Mouse (Mus musculus): ENCODE data around the gene Lrriq1. TPM values are rescaled to one million over a fixed set of nuclear protein-coding genes. Genes with fewer than 3 reads are reported as not detected.
A peak's percentile ranks its signal among the peaks of the same experiment; 100 is the strongest.

Lrriq1 gene
- total RNA-seq (2021) (not detected), polyA plus RNA-seq (2012; rRNA removed) (0.12 TPM in 1 of 2 replicates, not detected in the other)
- long read RNA-seq, result 0 reads

DNA sequence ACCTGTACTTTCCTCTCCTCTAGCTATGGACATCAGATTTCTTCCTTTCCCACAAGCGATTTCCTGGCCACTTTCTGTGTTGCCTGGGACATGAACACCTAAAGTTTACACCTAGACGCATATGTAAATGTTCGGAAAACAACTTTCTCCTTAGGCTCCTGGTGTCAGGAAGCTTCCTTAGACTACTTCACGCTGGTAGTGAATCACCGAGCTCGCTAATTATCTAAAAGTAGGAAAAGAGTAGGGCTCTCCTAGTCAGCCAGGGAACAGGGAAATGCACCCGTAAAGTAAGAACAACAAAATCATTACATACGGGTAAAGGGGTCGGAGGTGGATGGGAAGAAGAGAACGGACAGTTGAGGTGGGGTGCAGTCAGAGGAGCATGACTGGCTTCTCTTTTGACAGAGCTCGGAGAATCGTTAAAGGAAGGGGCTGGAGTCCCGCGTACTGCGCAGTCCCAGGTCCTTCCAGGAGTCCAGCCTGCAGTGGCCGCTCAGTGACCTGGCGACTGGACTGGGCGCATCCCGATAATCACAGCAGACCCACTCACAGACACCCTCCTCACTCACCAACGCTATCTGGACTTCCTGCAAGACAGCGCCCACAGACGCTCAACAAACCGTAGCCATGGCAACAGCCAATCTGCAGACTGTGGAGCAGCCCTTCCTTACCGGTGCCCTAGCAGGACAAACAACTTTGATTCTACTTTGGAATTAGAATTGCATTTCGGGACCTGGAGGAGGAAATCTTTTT, at the start of gene Lrriq1:
TSS of gene Lrriq1 (minus strand) at position 616 of the 753 bp plus-strand sequence.
- no peaks in the 10 kb centered on the region for H3K27me3 ChIP-seq (ENCODE audit: control insufficient read depth, insufficient read depth, low read length)
- no peaks in the 10 kb centered on the region for H3K79me2 ChIP-seq (replicated peaks; ENCODE audit: control insufficient read depth, insufficient read depth, low read length)
- H3K4me3 ChIP-seq, result peak within 1 kb of the TSS; percentile 22; the same call in 1 of the 2 replicates
- no peaks in the 10 kb centered on the region for H3K4me1 ChIP-seq (ENCODE audit: control insufficient read depth, insufficient read depth, low read length)
- DNase-seq, result peak in 1 of 2 experiments; percentile 4
- no peak within 1 kb of the TSS for H3K27ac ChIP-seq
- no peaks in the 10 kb centered on the region for H3K36me3 ChIP-seq (ENCODE audit: control insufficient read depth, insufficient read depth, low read length)
- intact Hi-C loops (cut with DNase I), result no loop called here
- WGBS, result 5% methylated on average over 25 of the region's 25 CpGs
- H3K9ac ChIP-seq (ENCODE audit: low read depth, low read length), result no peak within 1 kb of the TSS
- TF ChIP-seq CTCF (IDR thresholded peaks at IDR 0.05) (no peak), POLR2A (IDR thresholded peaks at IDR 0.05; ENCODE audit: insufficient read depth, low read depth, low read length) (no peak), EP300 (IDR thresholded peaks at IDR 0.05; ENCODE audit: insufficient read depth, low read depth, low read length) (no peak)

DNA sequence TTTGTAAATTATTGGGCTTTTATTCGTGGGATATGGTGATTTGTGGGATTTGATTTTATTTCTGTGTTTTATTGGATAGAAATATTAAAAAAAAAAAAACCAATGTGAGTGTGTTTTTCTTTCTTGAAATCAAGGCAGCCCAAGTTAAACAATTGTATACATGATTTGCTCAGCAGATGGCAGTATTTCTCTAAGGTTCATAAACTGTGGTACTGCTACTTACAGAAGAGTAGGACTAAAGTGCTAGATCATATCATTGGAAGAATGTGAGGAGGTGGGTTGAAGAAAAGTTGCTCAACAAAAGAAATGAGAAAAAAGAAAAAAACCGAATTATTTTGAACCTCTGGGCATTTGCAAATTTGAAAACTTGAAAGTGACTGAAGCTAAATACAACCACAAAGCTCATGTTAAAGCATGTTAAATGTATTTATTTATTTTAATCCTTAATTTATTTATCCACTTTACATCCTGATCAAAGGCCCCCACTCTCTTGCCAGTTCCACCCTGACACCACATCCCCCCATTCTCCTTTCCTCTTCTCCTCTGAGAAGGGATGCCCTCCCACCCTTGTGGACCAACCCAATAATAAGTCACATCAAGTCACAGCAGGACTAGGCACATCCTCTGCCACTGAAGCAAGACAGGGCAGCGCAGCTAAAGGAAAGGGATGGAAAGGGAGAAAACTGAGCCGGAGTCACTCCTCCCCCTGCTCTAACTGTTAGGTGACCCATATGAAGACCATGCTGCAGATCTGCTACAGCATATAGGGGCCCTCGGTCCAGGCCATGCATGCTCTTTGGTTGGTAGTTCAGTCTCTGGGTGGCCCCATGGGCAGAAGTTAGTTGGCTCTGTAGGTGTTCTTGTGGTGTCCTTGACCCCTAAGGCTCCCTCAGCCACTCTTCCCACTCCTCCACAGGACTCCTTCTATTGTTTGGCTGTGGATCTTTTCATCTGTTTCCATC, 18.0 kb upstream of the Lrriq1 start:
- 39% methylated on average over 5 of the region's 5 CpGs for WGBS
- peak; percentile 49 for TF ChIP-seq CTCF (IDR thresholded peaks at IDR 0.05)
- TF ChIP-seq POLR2A (IDR thresholded peaks at IDR 0.05; ENCODE audit: insufficient read depth, low read depth, low read length), result no peak
- no peak for TF ChIP-seq EP300 (IDR thresholded peaks at IDR 0.05; ENCODE audit: insufficient read depth, low read depth, low read length)
- H3K36me3 ChIP-seq (ENCODE audit: control insufficient read depth, insufficient read depth, low read length), result no peaks in the 10 kb centered on the region
- H3K9ac ChIP-seq (ENCODE audit: low read depth, low read length), result no peak overlapping the region
- intact Hi-C loops (cut with DNase I), result loop anchor here (2.0 kb wide), 1 partner anchor 149 kb away; no protein-coding TSS in a partner anchor
- no peaks in the 10 kb centered on the region for H3K27me3 ChIP-seq (ENCODE audit: control insufficient read depth, insufficient read depth, low read length)
- no peak for DNase-seq
- no peaks in the 10 kb centered on the region for H3K79me2 ChIP-seq (replicated peaks; ENCODE audit: control insufficient read depth, insufficient read depth, low read length)
- H3K4me1 ChIP-seq (ENCODE audit: control insufficient read depth, insufficient read depth, low read length), result no peaks in the 10 kb centered on the region
- H3K4me3 ChIP-seq, result no peak overlapping the region
- no peak overlapping the region for H3K27ac ChIP-seq

DNA sequence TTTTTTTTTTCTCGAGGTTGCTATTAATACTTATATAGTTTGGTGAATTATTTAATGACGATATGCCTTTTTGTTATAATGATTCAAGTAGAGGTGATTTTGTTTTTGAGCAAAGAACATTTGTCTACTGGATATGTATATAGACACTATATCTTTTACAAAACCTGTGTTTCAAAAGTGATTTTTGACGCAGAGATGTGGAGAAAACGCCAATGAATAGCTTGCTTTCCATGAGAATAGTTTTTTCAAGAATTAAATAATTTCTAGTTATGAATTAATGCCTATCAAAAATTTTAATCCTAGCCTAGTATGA, 294 bp upstream of the Lrriq1 start:
- DNase-seq, result no peak
- no peaks in the 10 kb centered on the region for H3K79me2 ChIP-seq (replicated peaks; ENCODE audit: control insufficient read depth, insufficient read depth, low read length)
- H3K4me3 ChIP-seq, result no peak overlapping the region
- H3K27ac ChIP-seq, result no peak overlapping the region
- TF ChIP-seq EP300 (IDR thresholded peaks at IDR 0.05; ENCODE audit: insufficient read depth, low read depth, low read length) (no peak), CTCF (IDR thresholded peaks at IDR 0.05) (no peak), POLR2A (IDR thresholded peaks at IDR 0.05; ENCODE audit: insufficient read depth, low read depth, low read length) (no peak)
- H3K9ac ChIP-seq (ENCODE audit: low read depth, low read length), result no peak overlapping the region
- no peaks in the 10 kb centered on the region for H3K27me3 ChIP-seq (ENCODE audit: control insufficient read depth, insufficient read depth, low read length)
- no peaks in the 10 kb centered on the region for H3K36me3 ChIP-seq (ENCODE audit: control insufficient read depth, insufficient read depth, low read length)
- WGBS, result 17% methylated on average over 4 of the region's 4 CpGs
- intact Hi-C loops (cut with DNase I), result no loop called here
- no peaks in the 10 kb centered on the region for H3K4me1 ChIP-seq (ENCODE audit: control insufficient read depth, insufficient read depth, low read length)

DNA sequence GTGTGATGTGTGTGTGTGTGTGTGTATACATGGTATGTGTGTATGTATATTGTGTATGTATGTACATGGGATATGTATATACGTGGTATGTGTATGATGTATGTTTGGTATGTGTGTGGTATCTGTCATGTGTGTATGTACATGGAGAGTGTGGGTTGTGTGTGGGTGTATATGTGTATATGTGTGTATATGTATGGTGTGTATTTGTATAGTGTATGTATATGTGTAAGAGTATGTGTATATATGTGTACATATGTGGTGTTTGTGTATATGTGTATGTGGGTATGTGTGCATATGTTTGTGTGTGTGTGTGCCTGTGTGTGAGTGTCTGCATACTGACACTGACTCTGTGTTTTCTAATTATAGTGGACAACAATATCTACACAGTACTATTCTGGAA, 9.5 kb downstream of the Lrriq1 start:
- Histone ChIP-seq H3K27me3 (ENCODE audit: control insufficient read depth, insufficient read depth, low read length) (no peaks in the 10 kb centered on the region), H3K9ac (ENCODE audit: low read depth, low read length) (no peak overlapping the region), H3K27ac (no peak overlapping the region), H3K79me2 (replicated peaks; ENCODE audit: control insufficient read depth, insufficient read depth, low read length) (no peaks in the 10 kb centered on the region), H3K4me3 (no peak overlapping the region), H3K36me3 (ENCODE audit: control insufficient read depth, insufficient read depth, low read length) (no peaks in the 10 kb centered on the region), H3K4me1 (ENCODE audit: control insufficient read depth, insufficient read depth, low read length) (no peaks in the 10 kb centered on the region)
- intact Hi-C loops (cut with DNase I), result no loop called here
- WGBS, result 88% methylated on average over 1 of the region's 1 CpGs
- DNase-seq, result no peak
- no peak for TF ChIP-seq EP300 (IDR thresholded peaks at IDR 0.05; ENCODE audit: insufficient read depth, low read depth, low read length)
- TF ChIP-seq POLR2A (IDR thresholded peaks at IDR 0.05; ENCODE audit: insufficient read depth, low read depth, low read length), result no peak
- no peak for TF ChIP-seq CTCF (IDR thresholded peaks at IDR 0.05)

DNA sequence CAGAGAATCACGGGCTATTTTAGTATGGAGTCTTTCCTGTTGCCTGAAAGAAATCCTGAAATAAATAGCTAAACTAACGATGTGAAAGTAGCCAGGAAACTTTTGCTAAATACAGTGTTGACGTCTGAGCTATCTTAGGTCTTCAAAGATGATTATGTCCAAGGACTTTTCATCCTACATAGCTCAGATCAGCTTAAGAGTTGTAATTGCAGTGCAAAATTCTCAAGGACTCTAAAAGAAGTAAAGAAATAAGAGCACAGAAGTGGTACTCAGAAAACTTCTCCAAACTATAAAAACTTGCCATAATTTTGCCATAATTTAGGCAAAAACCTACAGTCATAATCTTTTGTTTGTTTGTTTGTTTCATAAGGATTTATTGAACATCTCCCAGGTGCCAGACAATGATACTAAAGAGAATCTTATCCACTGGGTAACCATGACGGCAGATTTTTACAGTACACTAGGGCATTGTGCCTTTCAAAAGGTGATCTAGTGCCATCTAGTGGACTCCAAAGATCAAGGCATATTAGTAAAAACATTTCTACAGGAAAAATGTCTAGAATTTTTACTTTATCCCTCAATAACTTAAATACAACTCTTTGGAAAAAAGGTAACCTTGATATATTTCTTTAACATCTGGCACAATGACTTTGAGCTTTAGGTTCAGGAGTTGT, 41.3 kb downstream of the Lrriq1 start:
- DNase-seq, result no peak
- Histone ChIP-seq H3K79me2 (replicated peaks; ENCODE audit: control insufficient read depth, insufficient read depth, low read length) (no peaks in the 10 kb centered on the region), H3K27me3 (ENCODE audit: control insufficient read depth, insufficient read depth, low read length) (no peaks in the 10 kb centered on the region), H3K27ac (no peak overlapping the region), H3K36me3 (ENCODE audit: control insufficient read depth, insufficient read depth, low read length) (no peaks in the 10 kb centered on the region), H3K4me3 (no peak overlapping the region), H3K4me1 (ENCODE audit: control insufficient read depth, insufficient read depth, low read length) (no peaks in the 10 kb centered on the region), H3K9ac (ENCODE audit: low read depth, low read length) (no peak overlapping the region)
- intact Hi-C loops (cut with DNase I), result loop anchor here (2.0 to 10.0 kb wide), 2 partner anchors 328 to 750 kb away; no protein-coding TSS in a partner anchor
- TF ChIP-seq EP300 (IDR thresholded peaks at IDR 0.05; ENCODE audit: insufficient read depth, low read depth, low read length) (no peak), CTCF (IDR thresholded peaks at IDR 0.05) (peak; percentile 67)
- 32% methylated on average over 4 of the region's 4 CpGs for whole genome bisulfite sequencing

Data from heart, adult 2 months (tissue).